Mouse (Mus musculus) CH12F3 (cell line): ENCODE data around the gene Osbpl5.

Source experiments
- in situ Hi-C: fragments of 300-500 bp; cut with MboI; formaldehyde crosslinking; loops from 2 replicates; pipeline ENCODE4 v1.14.3; 2020; ENCODE audit warnings: low sequenced_read_pairs

The Osbpl5 gene

GRCm38 (mm10) chr7:143757027-143757390 is 224 bp upstream of the Osbpl5 start:
- in situ Hi-C loops: loop anchor here (25.0 kb wide), 1 partner anchor 170 kb away; no protein-coding TSS in a partner anchor

GRCm38 (mm10) chr7:143755357-143756124 is 1.2 kb downstream of the Osbpl5 start:
- in situ Hi-C loops: loop anchor here (25.0 kb wide), 1 partner anchor 168 kb away; no protein-coding TSS in a partner anchor

- in situ Hi-C loops: loop anchor here (25.0 kb wide), 1 partner anchor 167 kb away; no protein-coding TSS in a partner anchor
Measured at GRCm38 (mm10) chr7:143753990-143754715, 2.6 kb downstream of the Osbpl5 start.

- in situ Hi-C loops: loop anchor here (25.0 kb wide), 1 partner anchor 165 kb away; no protein-coding TSS in a partner anchor
Measured at GRCm38 (mm10) chr7:143752606-143753005, 4.2 kb downstream of the Osbpl5 start.

- in situ Hi-C loops: loop anchor here (25.0 kb wide), 1 partner anchor 165 kb away; no protein-coding TSS in a partner anchor
Measured at GRCm38 (mm10) chr7:143752056-143752455, 4.7 kb downstream of the Osbpl5 start.

- in situ Hi-C loops: loop anchor here (25.0 kb wide), 1 partner anchor 164 kb away; no protein-coding TSS in a partner anchor
Measured at GRCm38 (mm10) chr7:143751380-143751779, 5.4 kb downstream of the Osbpl5 start.

- in situ Hi-C loops: no loop called here
Measured at GRCm38 (mm10) chr7:143749045-143749444, 7.7 kb downstream of the Osbpl5 start.

- in situ Hi-C loops: no loop called here
Measured at GRCm38 (mm10) chr7:143748041-143748868, 8.5 kb downstream of the Osbpl5 start.

- in situ Hi-C loops: no loop called here
Measured at GRCm38 (mm10) chr7:143740653-143741052, 16.1 kb downstream of the Osbpl5 start.

- in situ Hi-C loops: no loop called here
Measured at GRCm38 (mm10) chr7:143739511-143740461, 17.0 kb downstream of the Osbpl5 start.

- in situ Hi-C loops: no loop called here
Measured at GRCm38 (mm10) chr7:143738601-143739006, 18.2 kb downstream of the Osbpl5 start.

- in situ Hi-C loops: no loop called here
Measured at GRCm38 (mm10) chr7:143738194-143738593, 18.6 kb downstream of the Osbpl5 start.

GRCm38 (mm10) chr7:143733746-143734145 is 23.0 kb downstream of the Osbpl5 start:
- in situ Hi-C loops: no loop called here

GRCm38 (mm10) chr7:143729886-143730285 is 26.9 kb downstream of the Osbpl5 start:
- in situ Hi-C loops: no loop called here

GRCm38 (mm10) chr7:143726396-143726795 is 30.4 kb downstream of the Osbpl5 start:
- in situ Hi-C loops: no loop called here

GRCm38 (mm10) chr7:143723841-143724240 is 32.9 kb downstream of the Osbpl5 start:
- in situ Hi-C loops: no loop called here

- in situ Hi-C loops: no loop called here
Measured at GRCm38 (mm10) chr7:143722646-143723045, 34.1 kb downstream of the Osbpl5 start.

GRCm38 (mm10) chr7:143717811-143718210 is 39.0 kb downstream of the Osbpl5 start:
- in situ Hi-C loops: no loop called here

- in situ Hi-C loops: no loop called here
Measured at GRCm38 (mm10) chr7:143713421-143713820, 43.4 kb downstream of the Osbpl5 start.
